In genomic region chr4:56411024-56411636, GRCm38 (mm10) we compare ENCODE assay signal across 14 mouse cellular contexts.
DNase-seq lines count a peak whose midpoint lies in the region; TF ChIP-seq lines count a peak whose summit lies in the region.
"Had no signal": no experiment of that assay in that cellular context is flagged by ENCODE, and none has a peak within 500 bp of the region (broad histone marks: within the 10 kb centered on the region; RNA-seq: fewer than 3 reads in every experiment).

No protein-coding gene starts in this region.

- no peak for TF ChIP-seq CTCF in embryonic fibroblast, embryonic 13.5 days (IDR thresholded peaks at IDR 0.05; ENCODE audit: borderline replicate concordance, insufficient read depth, low read length)

- H3K4me3 ChIP-seq in embryonic fibroblast, embryonic 13.5 days (ENCODE audit: insufficient read depth, low read length): no peak overlapping the region
- H3K4me3 ChIP-seq: gastrocnemius, adult 2 months; heart, embryonic 12.5 days had no signal

- intact Hi-C loops in left cerebral cortex, postnatal 36 days (cut with DNase I): no loop called here

- no peak for TF ChIP-seq POLR2A in embryonic fibroblast, embryonic 13.5 days (IDR thresholded peaks at IDR 0.05; ENCODE audit: low read depth, low read length)

- peaks cover 2% of the 10 kb centered on the region for H3K4me1 ChIP-seq in embryonic fibroblast, embryonic 13.5 days (ENCODE audit: control insufficient read depth, insufficient read depth, low read length)
- H3K4me1 ChIP-seq: heart, embryonic 12.5 days had no signal

- H3K27ac ChIP-seq in embryonic fibroblast, embryonic 13.5 days (ENCODE audit: insufficient read depth, low read length): peak overlapping the region; percentile 15
- H3K27ac ChIP-seq: gastrocnemius, adult 2 months; kidney, postnatal 0 days; liver, embryonic 14.5 days had no signal

- peak; percentile 1 to 2 for DNase-seq in left cerebral cortex, adult 9 months (ENCODE audit: low spot score in 2 of 2)
- no peak for DNase-seq in left cerebral cortex, postnatal 36 days (ENCODE audit: low spot score in 2 of 2)
- DNase-seq in Muller cell, postnatal 12 days (ENCODE audit: inconsistent ontology term): peak; percentile 91
- DNase-seq in layer of hippocampus, adult 9-11 months: peak; percentile 11
- no peak for DNase-seq in spleen, adult 12 weeks (ENCODE audit: low spot score)
- no peak for DNase-seq in thymus, postnatal 10 days (ENCODE audit: low spot score in 2 of 2)
- DNase-seq in kidney, postnatal 4 days: no peak
- DNase-seq: cerebellum, postnatal 10 days; gastrocnemius, adult 2 months; lung, postnatal 36 days had no signal

Comparison
In these comparisons a context has a peak if more than half of its experiments do, and no peak if none do; other contexts are left out.
1. DNase-seq: peak in left cerebral cortex, adult 9 months (2 of 2), Muller cell, postnatal 12 days (single experiment) and layer of hippocampus, adult 9-11 months (single experiment); none in left cerebral cortex, postnatal 36 days (0 of 2), spleen, adult 12 weeks (single experiment), thymus, postnatal 10 days (0 of 2) and kidney, postnatal 4 days (0 of 2).